Mouse (Mus musculus) forebrain, embryonic 10.5 days (tissue): ENCODE data around the gene Cbfa2t2. TPM values are rescaled to one million over a fixed set of nuclear protein-coding genes. Genes with fewer than 3 reads are reported as not detected.

Source experiments
- DNase-seq: peaks from one replicate; pipeline ENCODE4 v3.0.0-alpha.2; 2017; ENCODE audit warnings: low spot score; ENCODE audit errors: extremely low spot score
- H3K27ac ChIP-seq: fragments of 300-500 bp; sonication (generic); 2 replicates; pipeline ENCODE4 v1.5.1; 2016; ENCODE audit warnings: mild to moderate bottlenecking
- H3K27me3 ChIP-seq: fragments of 300-500 bp; sonication (generic); 2 replicates; pipeline ENCODE4 v1.6.1; 2016; ENCODE audit warnings: mild to moderate bottlenecking; ENCODE audit not compliant: poor library complexity, severe bottlenecking
- H3K36me3 ChIP-seq: fragments of 300-500 bp; sonication (generic); replicated peaks from 2 replicates; pipeline ENCODE4 v1.6.1; 2016; ENCODE audit warnings: mild to moderate bottlenecking, moderate library complexity
- H3K4me1 ChIP-seq: fragments of 300-500 bp; sonication (generic); 2 replicates; pipeline ENCODE4 v1.6.1; 2016
- H3K4me3 ChIP-seq: fragments of 300-500 bp; sonication (generic); 2 replicates; pipeline ENCODE4 v1.5.1; 2016; ENCODE audit warnings: mild to moderate bottlenecking, moderate library complexity
- H3K9me3 ChIP-seq: fragments of 300-500 bp; sonication (generic); 2 replicates; pipeline ENCODE4 v1.6.1; 2016; ENCODE audit warnings: mild to moderate bottlenecking, moderate library complexity
- WGBS: fragments of 180-500 bp; shearing (Covaris S2); methylation state at CpG from one replicate; pipeline ENCODE4 v1.1.7; 2016; 5-methylcytosine and 5-hydroxymethylcytosine counted together
- polyA plus RNA-seq: library from polyadenylated mRNA; unstranded; fragments of >200 nt; fragmentation: Nextera tagmentation; extraction: Ambion mirVana; gene quantifications from 2 replicates; pipeline ENCODE4 v1.2.1, GENCODE M21; 2016

Cbfa2t2 gene
- polyA plus RNA-seq, 1 experiment from 2014 or later = 59.3 TPM

GRCm38 (mm10) chr2:154430566-154430965, 5.7 kb upstream of the Cbfa2t2 start:
- H3K36me3 ChIP-seq = no peaks in the 10 kb centered on the region
- H3K4me3 ChIP-seq = no peak overlapping the region
- DNase-seq = no peak
- peaks cover 30% of the 10 kb centered on the region for H3K4me1 ChIP-seq
- 94% methylated on average over 2 of the region's 2 CpGs for WGBS
- no peak overlapping the region for H3K27ac ChIP-seq
- peaks cover 35% of the 10 kb centered on the region for H3K27me3 ChIP-seq
- H3K9me3 ChIP-seq = no peaks in the 10 kb centered on the region

- peaks cover 20% of the 10 kb centered on the region for H3K4me1 ChIP-seq
- H3K9me3 ChIP-seq = no peaks in the 10 kb centered on the region
- H3K27me3 ChIP-seq = peaks cover 18% of the 10 kb centered on the region
- H3K36me3 ChIP-seq = no peaks in the 10 kb centered on the region
- WGBS = 71% methylated on average over 2 of the region's 2 CpGs
- no peak overlapping the region for H3K27ac ChIP-seq
- no peak for DNase-seq
- no peak overlapping the region for H3K4me3 ChIP-seq
These were observed 3.6 kb upstream of the Cbfa2t2 start for GRCm38 (mm10) chr2:154432696-154433095.

GRCm38 (mm10) chr2:154433391-154433790, 2.9 kb upstream of the Cbfa2t2 start:
- H3K4me1 ChIP-seq = peaks cover 20% of the 10 kb centered on the region
- H3K36me3 ChIP-seq = no peaks in the 10 kb centered on the region
- no peak overlapping the region for H3K4me3 ChIP-seq
- H3K9me3 ChIP-seq = no peaks in the 10 kb centered on the region
- peaks cover 11% of the 10 kb centered on the region for H3K27me3 ChIP-seq
- no peak for DNase-seq
- WGBS = 85% methylated on average over 3 of the region's 3 CpGs
- no peak overlapping the region for H3K27ac ChIP-seq

GRCm38 (mm10) chr2:154434690-154435089, 1.6 kb upstream of the Cbfa2t2 start:
- H3K27ac ChIP-seq = no peak overlapping the region
- H3K27me3 ChIP-seq = no peaks in the 10 kb centered on the region
- no peaks in the 10 kb centered on the region for H3K9me3 ChIP-seq
- H3K4me1 ChIP-seq = peaks cover 31% of the 10 kb centered on the region
- 96% methylated on average over 7 of the region's 7 CpGs for WGBS
- DNase-seq = no peak
- no peaks in the 10 kb centered on the region; the same call in 1 of the 2 replicates for H3K36me3 ChIP-seq
- H3K4me3 ChIP-seq = no peak overlapping the region

GRCm38 (mm10) chr2:154436076-154436457, 214 bp upstream of the Cbfa2t2 start:
- DNase-seq = peak; percentile 98
- WGBS = under 1% methylated on average over 44 of the region's 44 CpGs

GRCm38 (mm10) chr2:154437191-154437527, 878 bp downstream of the Cbfa2t2 start:
- no peaks in the 10 kb centered on the region for H3K27me3 ChIP-seq
- H3K4me3 ChIP-seq = peak overlapping the region; percentile 72
- no peaks in the 10 kb centered on the region for H3K9me3 ChIP-seq
- peak overlapping the region; percentile 95 for H3K27ac ChIP-seq
- 26% methylated on average over 7 of the region's 7 CpGs for WGBS
- no peak for DNase-seq
- H3K4me1 ChIP-seq = peaks cover 31% of the 10 kb centered on the region
- H3K36me3 ChIP-seq = peaks cover 8% of the 10 kb centered on the region

More at GRCm38 (mm10) chr2:154436076-154436457, 214 bp upstream of the Cbfa2t2 start:
- Histone ChIP-seq H3K27me3 (no peaks in the 10 kb centered on the region), H3K4me1 (peaks cover 31% of the 10 kb centered on the region), H3K27ac (peak overlapping the region; percentile 95), H3K36me3 (no peaks in the 10 kb centered on the region; the same call in 1 of the 2 replicates), H3K4me3 (peak overlapping the region; percentile 72), H3K9me3 (no peaks in the 10 kb centered on the region)

- Histone ChIP-seq H3K4me3 (no peak overlapping the region), H3K36me3 (peaks cover 36% of the 10 kb centered on the region), H3K4me1 (peaks cover 27% of the 10 kb centered on the region), H3K9me3 (no peaks in the 10 kb centered on the region; the same call in 1 of the 2 replicates), H3K27ac (no peak overlapping the region), H3K27me3 (no peaks in the 10 kb centered on the region)
- DNase-seq = no peak
These were observed 4.2 kb downstream of the Cbfa2t2 start for GRCm38 (mm10) chr2:154440453-154440852.

GRCm38 (mm10) chr2:154447821-154448220, 11.5 kb downstream of the Cbfa2t2 start:
- no peak for DNase-seq
- Histone ChIP-seq H3K9me3 (peaks cover 5% of the 10 kb centered on the region; the same call in 1 of the 2 replicates), H3K4me3 (no peak overlapping the region), H3K4me1 (no peaks in the 10 kb centered on the region), H3K27ac (no peak overlapping the region), H3K36me3 (peaks cover 87% of the 10 kb centered on the region), H3K27me3 (no peaks in the 10 kb centered on the region)
- 97% methylated on average over 8 of the region's 8 CpGs for WGBS

- Histone ChIP-seq H3K27ac (no peak overlapping the region), H3K4me3 (no peak overlapping the region), H3K4me1 (no peaks in the 10 kb centered on the region), H3K9me3 (peaks cover 5% of the 10 kb centered on the region; the same call in 1 of the 2 replicates), H3K27me3 (no peaks in the 10 kb centered on the region), H3K36me3 (peaks cover 86% of the 10 kb centered on the region)
- DNase-seq = no peak
These were observed 12.4 kb downstream of the Cbfa2t2 start for GRCm38 (mm10) chr2:154448633-154449032.

- H3K27ac ChIP-seq = no peak overlapping the region
- no peaks in the 10 kb centered on the region for H3K27me3 ChIP-seq
- WGBS = 90% methylated on average over 2 of the region's 2 CpGs
- H3K9me3 ChIP-seq = peaks cover 1% of the 10 kb centered on the region; the same call in 1 of the 2 replicates
- H3K4me1 ChIP-seq = peaks cover 18% of the 10 kb centered on the region
- H3K36me3 ChIP-seq = peaks cover 68% of the 10 kb centered on the region
- H3K4me3 ChIP-seq = no peak overlapping the region
- DNase-seq = no peak
These were observed 16.7 kb downstream of the Cbfa2t2 start for GRCm38 (mm10) chr2:154452951-154453350.

- H3K4me1 ChIP-seq = peaks cover 18% of the 10 kb centered on the region
- no peak overlapping the region for H3K27ac ChIP-seq
- H3K36me3 ChIP-seq = peaks cover 59% of the 10 kb centered on the region
- no peak for DNase-seq
- H3K9me3 ChIP-seq = no peaks in the 10 kb centered on the region
- no peaks in the 10 kb centered on the region for H3K27me3 ChIP-seq
- no peak overlapping the region for H3K4me3 ChIP-seq
- 84% methylated on average over 1 of the region's 1 CpGs for WGBS
These were observed 17.8 kb downstream of the Cbfa2t2 start for GRCm38 (mm10) chr2:154454099-154454498.

GRCm38 (mm10) chr2:154454605-154455004, 18.3 kb downstream of the Cbfa2t2 start:
- no peak for DNase-seq
- Histone ChIP-seq H3K4me3 (no peak overlapping the region), H3K9me3 (no peaks in the 10 kb centered on the region), H3K4me1 (peaks cover 19% of the 10 kb centered on the region), H3K27me3 (no peaks in the 10 kb centered on the region), H3K36me3 (peaks cover 54% of the 10 kb centered on the region), H3K27ac (0 out of 2 replicates have a peak overlapping the region, but pooled peaks have one; percentile 35)
- 70% methylated on average over 3 of the region's 3 CpGs for WGBS

- no peaks in the 10 kb centered on the region for H3K27me3 ChIP-seq
- no peak for DNase-seq
- 76% methylated on average over 5 of the region's 5 CpGs for WGBS
- peaks cover 24% of the 10 kb centered on the region for H3K4me1 ChIP-seq
- peaks cover 43% of the 10 kb centered on the region for H3K36me3 ChIP-seq
- H3K4me3 ChIP-seq = no peak overlapping the region
- H3K9me3 ChIP-seq = no peaks in the 10 kb centered on the region
- H3K27ac ChIP-seq = no peak overlapping the region
These were observed 19.5 kb downstream of the Cbfa2t2 start for GRCm38 (mm10) chr2:154455776-154456175.

- DNase-seq = no peak
- no peak overlapping the region for H3K27ac ChIP-seq
- peaks cover 41% of the 10 kb centered on the region for H3K36me3 ChIP-seq
- peaks cover 24% of the 10 kb centered on the region for H3K4me1 ChIP-seq
- H3K4me3 ChIP-seq = no peak overlapping the region
- no peaks in the 10 kb centered on the region for H3K9me3 ChIP-seq
- no peaks in the 10 kb centered on the region for H3K27me3 ChIP-seq
These were observed 20.3 kb downstream of the Cbfa2t2 start for GRCm38 (mm10) chr2:154456621-154457020.
